Mouse (Mus musculus) forelimb bud, embryonic 11.5 days (tissue): ENCODE results near the gene Gm21936.
"Not testable (repeated sequence)": the region's sequence is repeated elsewhere in the genome, so short reads cannot be mapped to it uniquely, and the experiment has no call there.

Experiments used
- DNase-seq: peaks from one replicate; pipeline ENCODE4 v3.0.0-alpha.2; 2012; ENCODE audit warnings: low read depth, low spot score

The Gm21936 gene

GRCm38 (mm10) chr12:87795212-87795611, at the start of gene Gm21936:
Gene Gm21936 (plus strand): TSS chr12:87795512.
- not testable (repeated sequence) for DNase-seq

GRCm38 (mm10) chr12:87775655-87776054, 19.7 kb upstream of the Gm21936 start, which contains the start of gene Gm21319:
Gene Gm21319 (minus strand): TSS chr12:87775755.
- not testable (repeated sequence) for DNase-seq

GRCm38 (mm10) chr12:87797971-87798370, 2.7 kb downstream of the Gm21936 start:
- DNase-seq = not testable (repeated sequence)

GRCm38 (mm10) chr12:87816277-87816676, 21.0 kb downstream of the Gm21936 start, which contains the start of gene BB287469:
Gene BB287469 (plus strand): TSS chr12:87816577.
- not testable (repeated sequence) for DNase-seq

GRCm38 (mm10) chr12:87842239-87842638, 46.9 kb downstream of the Gm21936 start, which contains the start of gene Gm2001:
Gene Gm2001 (minus strand): TSS chr12:87842339.
- DNase-seq = not testable (repeated sequence)
